ENCODE assay signal across 23 mouse cellular contexts in the genomic region with DNA sequence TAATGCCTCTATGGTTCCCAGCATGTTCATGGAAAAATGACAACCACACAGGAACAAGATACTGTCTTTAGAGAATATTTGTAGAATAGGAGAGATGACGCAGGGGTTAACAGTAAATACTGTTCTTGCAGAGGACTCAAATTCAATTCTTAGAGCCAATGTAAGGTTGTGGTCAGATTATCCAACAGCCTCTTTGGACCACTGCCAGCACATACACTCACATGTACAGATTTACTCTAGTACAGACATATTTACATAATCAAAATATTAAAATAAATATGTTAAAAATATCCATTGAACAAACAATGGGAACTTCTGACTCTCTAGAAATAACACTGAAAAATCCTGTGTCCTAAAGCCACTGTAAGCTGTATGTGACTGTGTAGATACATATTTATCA.
DNase-seq lines count a peak whose midpoint lies in the region; ATAC-seq and TF ChIP-seq lines count a peak whose summit lies in the region.
"Had no signal": no experiment of that assay in that cellular context is flagged by ENCODE, and none has a peak within 500 bp of the region (broad histone marks: within the 10 kb centered on the region; RNA-seq: fewer than 3 reads in every experiment).

No protein-coding gene starts in this region.

- TF ChIP-seq EP300 in stomach, postnatal 0 days (optimal IDR thresholded peaks at IDR 0.05), result no peak

- H3K9ac ChIP-seq in lung, embryonic 14.5 days, result no peak overlapping the region
- no peak overlapping the region for H3K9ac ChIP-seq in lung, embryonic 16.5 days (ENCODE audit: low read length)
- no peak overlapping the region for H3K9ac ChIP-seq in stomach, embryonic 16.5 days (ENCODE audit: low read length)
- no peak overlapping the region for H3K9ac ChIP-seq in stomach, postnatal 0 days (ENCODE audit: low read length)

- H3K27ac ChIP-seq in lung, embryonic 14.5 days (ENCODE audit: low read depth), result no peak overlapping the region
- no peak overlapping the region for H3K27ac ChIP-seq in lung, embryonic 16.5 days (ENCODE audit: low read length)
- no peak overlapping the region for H3K27ac ChIP-seq in stomach, embryonic 16.5 days (ENCODE audit: low read length)
- H3K27ac ChIP-seq in stomach, postnatal 0 days (replicated peaks), result no peak overlapping the region

- peak; percentile 65 for DNase-seq in lung, embryonic 14.5 days
- DNase-seq in lung, postnatal 25 days (ENCODE audit: low spot score), result no peak
- no peak for DNase-seq in lung, postnatal 36 days
- no peak for DNase-seq in stomach, postnatal 0 days (ENCODE audit: low spot score)
- peak; percentile 42 for DNase-seq in NIH3T3 (ENCODE audit: low read depth)
- no peak for DNase-seq in right cerebral cortex, postnatal 25 days
- DNase-seq: adrenal gland, adult 2 months; adrenal gland, adult 8-10 months; adrenal gland, postnatal 10 days; adrenal gland, postnatal 14 days; adrenal gland, postnatal 25 days; adrenal gland, postnatal 36 days; B cell, adult 2 months; cerebellum, adult 11 months; cerebellum, adult 11-12 months; cerebellum, adult 18-20 months had no signal

- no peak overlapping the region for H3K4me3 ChIP-seq in lung, embryonic 14.5 days (ENCODE audit: low read depth, low read length)
- no peak overlapping the region for H3K4me3 ChIP-seq in lung, embryonic 16.5 days (ENCODE audit: low read length)
- H3K4me3 ChIP-seq in stomach, embryonic 16.5 days (replicated peaks; ENCODE audit: low read length), result no peak overlapping the region
- H3K4me3 ChIP-seq in stomach, postnatal 0 days (ENCODE audit: low read depth, low read length), result no peak overlapping the region

- H3K9me3 ChIP-seq in lung, embryonic 14.5 days (ENCODE audit: low read depth, low read length), result no peaks in the 10 kb centered on the region
- H3K9me3 ChIP-seq in lung, embryonic 16.5 days (ENCODE audit: control insufficient read depth, low read length), result no peaks in the 10 kb centered on the region
- no peaks in the 10 kb centered on the region for H3K9me3 ChIP-seq in stomach, embryonic 16.5 days (replicated peaks; ENCODE audit: control insufficient read depth, low read length)
- no peaks in the 10 kb centered on the region for H3K9me3 ChIP-seq in stomach, postnatal 0 days (ENCODE audit: control insufficient read depth, low read length)
- H3K9me3 ChIP-seq: G1E had no signal

- 66% methylated on average over 1 of the region's 1 CpGs for WGBS in lung, embryonic 14.5 days
- WGBS in lung, embryonic 16.5 days, result 52% methylated on average over 1 of the region's 1 CpGs
- 70% methylated on average over 1 of the region's 1 CpGs for WGBS in stomach, embryonic 16.5 days
- 70% methylated on average over 1 of the region's 1 CpGs for WGBS in stomach, postnatal 0 days

- ATAC-seq in lung, embryonic 14.5 days (ENCODE audit: insufficient read depth), result peak; percentile 58; the same call in 1 of the 2 replicates
- ATAC-seq in lung, embryonic 16.5 days (ENCODE audit: low read depth), result peak; percentile 38
- peak; percentile 13; the same call in 1 of the 2 replicates for ATAC-seq in stomach, embryonic 16.5 days (ENCODE audit: insufficient read depth, low FRiP score)
- ATAC-seq in stomach, postnatal 0 days (ENCODE audit: low FRiP score, low TSS enrichment), result no peak
- ATAC-seq: activated CD4-positive, CD25-positive, alpha-beta regulatory T cell, adult 4 months; CD4-positive, CD25-positive, alpha-beta regulatory T cell, adult 4 months; Patski had no signal

- no peaks in the 10 kb centered on the region for H3K4me1 ChIP-seq in lung, embryonic 14.5 days (ENCODE audit: insufficient read depth)
- H3K4me1 ChIP-seq in lung, embryonic 16.5 days (replicated peaks; ENCODE audit: control insufficient read depth, insufficient read depth, low read length), result no peaks in the 10 kb centered on the region
- H3K4me1 ChIP-seq in stomach, embryonic 16.5 days (ENCODE audit: control insufficient read depth, insufficient read depth, low read length), result no peaks in the 10 kb centered on the region
- no peaks in the 10 kb centered on the region for H3K4me1 ChIP-seq in stomach, postnatal 0 days (replicated peaks; ENCODE audit: control insufficient read depth, insufficient read depth)

- no peak for TF ChIP-seq CTCF in lung, embryonic 14.5 days (IDR thresholded peaks at IDR 0.05; ENCODE audit: low read depth)
- no peak for TF ChIP-seq CTCF in stomach, postnatal 0 days (IDR thresholded peaks at IDR 0.05; ENCODE audit: low read depth)

- no peaks in the 10 kb centered on the region for H3K36me3 ChIP-seq in lung, embryonic 14.5 days (ENCODE audit: insufficient read depth)
- H3K36me3 ChIP-seq in lung, embryonic 16.5 days (ENCODE audit: control insufficient read depth, insufficient read depth, low read length), result no peaks in the 10 kb centered on the region
- H3K36me3 ChIP-seq in stomach, embryonic 16.5 days (ENCODE audit: control insufficient read depth, insufficient read depth, low read length), result no peaks in the 10 kb centered on the region
- no peaks in the 10 kb centered on the region for H3K36me3 ChIP-seq in stomach, postnatal 0 days (ENCODE audit: control insufficient read depth, insufficient read depth, low read length)
- H3K36me3 ChIP-seq: G1E had no signal

- no peaks in the 10 kb centered on the region for H3K27me3 ChIP-seq in lung, embryonic 14.5 days (ENCODE audit: insufficient read depth, low read length)
- H3K27me3 ChIP-seq in lung, embryonic 16.5 days (ENCODE audit: control insufficient read depth, insufficient read depth, low read depth, low read length), result no peaks in the 10 kb centered on the region
- no peaks in the 10 kb centered on the region for H3K27me3 ChIP-seq in stomach, embryonic 16.5 days (ENCODE audit: control insufficient read depth, insufficient read depth, low read length)
- H3K27me3 ChIP-seq in stomach, postnatal 0 days (ENCODE audit: control insufficient read depth, insufficient read depth, low read length), result no peaks in the 10 kb centered on the region
- H3K27me3 ChIP-seq: CH12.LX had no signal

- no peak overlapping the region for H3K4me2 ChIP-seq in lung, embryonic 14.5 days
- H3K4me2 ChIP-seq in lung, embryonic 16.5 days (ENCODE audit: low read depth, low read length), result no peak overlapping the region
- no peak overlapping the region for H3K4me2 ChIP-seq in stomach, embryonic 16.5 days (ENCODE audit: low read depth, low read length)
- H3K4me2 ChIP-seq in stomach, postnatal 0 days (replicated peaks; ENCODE audit: low read depth), result no peak overlapping the region

Comparison
In these comparisons a context has a peak if more than half of its experiments do, and no peak if none do; other contexts are left out.
1. DNase-seq: peak in lung, embryonic 14.5 days (single experiment) and NIH3T3 (single experiment); none in lung, postnatal 25 days (single experiment), lung, postnatal 36 days (single experiment), stomach, postnatal 0 days (single experiment) and right cerebral cortex, postnatal 25 days (single experiment).